Mouse (Mus musculus): ENCODE measurements around the gene Efhc2. TPM values are rescaled to one million over a fixed set of nuclear protein-coding genes. Genes with fewer than 3 reads are reported as not detected.

Gene Efhc2
- 1.5 and 1.8 TPM in 2 replicates for polyA plus RNA-seq (2014; fragmentation: Nextera tagmentation; extraction: Ambion mirVana)

GRCm38 (mm10) chrX:17319126-17319583, at the start of gene Efhc2:
Efhc2 (minus strand) TSS chrX:17319368.
- 0 out of 2 replicates have a peak within 1 kb of the TSS, but pooled peaks have one; percentile 21 for H3K9ac ChIP-seq (ENCODE audit: low read length)

GRCm38 (mm10) chrX:17365114-17365513, 45.9 kb upstream of the Efhc2 start:
- ATAC-seq, result no peak
- no peak overlapping the region for H3K4me2 ChIP-seq (ENCODE audit: low read length)
- 79% methylated on average over 2 of the region's 2 CpGs for WGBS
- no peaks in the 10 kb centered on the region for H3K27me3 ChIP-seq (replicated peaks; ENCODE audit: control insufficient read depth, insufficient read depth, low read length)
- no peak overlapping the region for H3K9ac ChIP-seq (ENCODE audit: low read length)
- H3K9me3 ChIP-seq (replicated peaks; ENCODE audit: control insufficient read depth, low read length), result no peaks in the 10 kb centered on the region
- no peak overlapping the region for H3K27ac ChIP-seq (ENCODE audit: low read depth, low read length)
- H3K4me1 ChIP-seq (ENCODE audit: control insufficient read depth, insufficient read depth, low read length), result no peaks in the 10 kb centered on the region
- DNase-seq (ENCODE audit: low spot score), result no peak
- no peaks in the 10 kb centered on the region for H3K36me3 ChIP-seq (ENCODE audit: control insufficient read depth, insufficient read depth, low read length)
- no peak overlapping the region for H3K4me3 ChIP-seq (ENCODE audit: low read depth, low read length)

More at GRCm38 (mm10) chrX:17319126-17319583, at the start of gene Efhc2:
- WGBS, result 25% methylated on average over 19 of the region's 19 CpGs
- Histone ChIP-seq H3K36me3 (ENCODE audit: control insufficient read depth, insufficient read depth, low read length) (no peaks in the 10 kb centered on the region), H3K9me3 (replicated peaks; ENCODE audit: control insufficient read depth, low read length) (no peaks in the 10 kb centered on the region), H3K4me2 (ENCODE audit: low read length) (peak within 1 kb of the TSS; percentile 50), H3K27me3 (replicated peaks; ENCODE audit: control insufficient read depth, insufficient read depth, low read length) (no peaks in the 10 kb centered on the region), H3K4me3 (ENCODE audit: low read depth, low read length) (peak within 1 kb of the TSS; percentile 32), H3K4me1 (ENCODE audit: control insufficient read depth, insufficient read depth, low read length) (no peaks in the 10 kb centered on the region), H3K27ac (ENCODE audit: low read depth, low read length) (no peak within 1 kb of the TSS)
- peak; percentile 67 for ATAC-seq
- peak; percentile 11 for DNase-seq (ENCODE audit: low spot score)

GRCm38 (mm10) chrX:17300349-17300880, 18.8 kb downstream of the Efhc2 start:
- Histone ChIP-seq H3K4me2 (ENCODE audit: low read length) (no peak overlapping the region), H3K27ac (ENCODE audit: low read depth, low read length) (no peak overlapping the region), H3K36me3 (ENCODE audit: control insufficient read depth, insufficient read depth, low read length) (no peaks in the 10 kb centered on the region), H3K4me3 (ENCODE audit: low read depth, low read length) (no peak overlapping the region), H3K9ac (ENCODE audit: low read length) (no peak overlapping the region), H3K4me1 (ENCODE audit: control insufficient read depth, insufficient read depth, low read length) (no peaks in the 10 kb centered on the region), H3K27me3 (replicated peaks; ENCODE audit: control insufficient read depth, insufficient read depth, low read length) (no peaks in the 10 kb centered on the region), H3K9me3 (replicated peaks; ENCODE audit: control insufficient read depth, low read length) (no peaks in the 10 kb centered on the region)
- ATAC-seq (no peak), DNase-seq (ENCODE audit: low spot score) (no peak)
- 81% methylated on average over 3 of the region's 3 CpGs for WGBS

GRCm38 (mm10) chrX:17283899-17284298, 35.3 kb downstream of the Efhc2 start:
- Histone ChIP-seq H3K9ac (ENCODE audit: low read length) (no peak overlapping the region), H3K27ac (ENCODE audit: low read depth, low read length) (no peak overlapping the region), H3K27me3 (replicated peaks; ENCODE audit: control insufficient read depth, insufficient read depth, low read length) (no peaks in the 10 kb centered on the region), H3K4me1 (ENCODE audit: control insufficient read depth, insufficient read depth, low read length) (no peaks in the 10 kb centered on the region), H3K9me3 (replicated peaks; ENCODE audit: control insufficient read depth, low read length) (no peaks in the 10 kb centered on the region), H3K4me2 (ENCODE audit: low read length) (no peak overlapping the region), H3K4me3 (ENCODE audit: low read depth, low read length) (no peak overlapping the region), H3K36me3 (ENCODE audit: control insufficient read depth, insufficient read depth, low read length) (no peaks in the 10 kb centered on the region)
- WGBS, result 70% methylated on average over 2 of the region's 2 CpGs
- ATAC-seq (no peak), DNase-seq (ENCODE audit: low spot score) (no peak)

- ATAC-seq (no peak), DNase-seq (ENCODE audit: low spot score) (no peak)
- Histone ChIP-seq H3K9ac (ENCODE audit: low read length) (no peak overlapping the region), H3K4me2 (ENCODE audit: low read length) (no peak overlapping the region), H3K9me3 (replicated peaks; ENCODE audit: control insufficient read depth, low read length) (no peaks in the 10 kb centered on the region), H3K27ac (ENCODE audit: low read depth, low read length) (no peak overlapping the region), H3K4me1 (ENCODE audit: control insufficient read depth, insufficient read depth, low read length) (no peaks in the 10 kb centered on the region), H3K27me3 (replicated peaks; ENCODE audit: control insufficient read depth, insufficient read depth, low read length) (no peaks in the 10 kb centered on the region), H3K36me3 (ENCODE audit: control insufficient read depth, insufficient read depth, low read length) (no peaks in the 10 kb centered on the region), H3K4me3 (ENCODE audit: low read depth, low read length) (no peak overlapping the region)
Observed at GRCm38 (mm10) chrX:17225141-17225540, 94.0 kb downstream of the Efhc2 start.

- Histone ChIP-seq H3K4me2 (ENCODE audit: low read length) (no peak overlapping the region), H3K27ac (ENCODE audit: low read depth, low read length) (no peak overlapping the region), H3K4me3 (ENCODE audit: low read depth, low read length) (no peak overlapping the region), H3K36me3 (ENCODE audit: control insufficient read depth, insufficient read depth, low read length) (no peaks in the 10 kb centered on the region), H3K27me3 (replicated peaks; ENCODE audit: control insufficient read depth, insufficient read depth, low read length) (no peaks in the 10 kb centered on the region), H3K9ac (ENCODE audit: low read length) (no peak overlapping the region), H3K9me3 (replicated peaks; ENCODE audit: control insufficient read depth, low read length) (no peaks in the 10 kb centered on the region), H3K4me1 (ENCODE audit: control insufficient read depth, insufficient read depth, low read length) (no peaks in the 10 kb centered on the region)
- DNase-seq (ENCODE audit: low spot score), result peak; percentile 11
- ATAC-seq, result no peak
Observed at GRCm38 (mm10) chrX:17217451-17217850, 101.7 kb downstream of the Efhc2 start.

- DNase-seq (ENCODE audit: low spot score) (no peak), ATAC-seq (no peak)
- no peak overlapping the region for H3K4me2 ChIP-seq (ENCODE audit: low read length)
Observed at GRCm38 (mm10) chrX:17213515-17213914, 105.7 kb downstream of the Efhc2 start.

GRCm38 (mm10) chrX:17175748-17176147, 143.4 kb downstream of the Efhc2 start:
- WGBS, result 76% methylated on average over 3 of the region's 3 CpGs
- H3K27ac ChIP-seq (ENCODE audit: low read depth, low read length), result no peak overlapping the region
- no peak overlapping the region for H3K9ac ChIP-seq (ENCODE audit: low read length)
- H3K9me3 ChIP-seq (replicated peaks; ENCODE audit: control insufficient read depth, low read length), result no peaks in the 10 kb centered on the region
- ATAC-seq (no peak), DNase-seq (ENCODE audit: low spot score) (no peak)
- H3K27me3 ChIP-seq (replicated peaks; ENCODE audit: control insufficient read depth, insufficient read depth, low read length), result no peaks in the 10 kb centered on the region
- H3K4me1 ChIP-seq (ENCODE audit: control insufficient read depth, insufficient read depth, low read length), result no peaks in the 10 kb centered on the region
- no peaks in the 10 kb centered on the region for H3K36me3 ChIP-seq (ENCODE audit: control insufficient read depth, insufficient read depth, low read length)
- no peak overlapping the region for H3K4me2 ChIP-seq (ENCODE audit: low read length)
- H3K4me3 ChIP-seq (ENCODE audit: low read depth, low read length), result no peak overlapping the region

More at GRCm38 (mm10) chrX:17213515-17213914, 105.7 kb downstream of the Efhc2 start:
- no peak overlapping the region for H3K27ac ChIP-seq (ENCODE audit: low read depth, low read length)
- no peaks in the 10 kb centered on the region for H3K36me3 ChIP-seq (ENCODE audit: control insufficient read depth, insufficient read depth, low read length)
- H3K9me3 ChIP-seq (replicated peaks; ENCODE audit: control insufficient read depth, low read length), result no peaks in the 10 kb centered on the region
- H3K4me3 ChIP-seq (ENCODE audit: low read depth, low read length), result no peak overlapping the region
- no peaks in the 10 kb centered on the region for H3K4me1 ChIP-seq (ENCODE audit: control insufficient read depth, insufficient read depth, low read length)
- no peak overlapping the region for H3K9ac ChIP-seq (ENCODE audit: low read length)
- no peaks in the 10 kb centered on the region for H3K27me3 ChIP-seq (replicated peaks; ENCODE audit: control insufficient read depth, insufficient read depth, low read length)
- 78% methylated on average over 2 of the region's 2 CpGs for WGBS

GRCm38 (mm10) chrX:17165638-17166037, 153.5 kb downstream of the Efhc2 start:
- H3K36me3 ChIP-seq (ENCODE audit: control insufficient read depth, insufficient read depth, low read length), result no peaks in the 10 kb centered on the region
- WGBS, result 67% methylated on average over 1 of the region's 1 CpGs
- no peak for ATAC-seq

More at GRCm38 (mm10) chrX:17165638-17166037, 153.5 kb downstream of the Efhc2 start:
- H3K9me3 ChIP-seq (replicated peaks; ENCODE audit: control insufficient read depth, low read length), result no peaks in the 10 kb centered on the region
- no peak overlapping the region for H3K9ac ChIP-seq (ENCODE audit: low read length)
- H3K4me3 ChIP-seq (ENCODE audit: low read depth, low read length), result no peak overlapping the region
- H3K27me3 ChIP-seq (replicated peaks; ENCODE audit: control insufficient read depth, insufficient read depth, low read length), result no peaks in the 10 kb centered on the region
- no peak for DNase-seq (ENCODE audit: low spot score)
- H3K27ac ChIP-seq (ENCODE audit: low read depth, low read length), result no peak overlapping the region
- H3K4me1 ChIP-seq (ENCODE audit: control insufficient read depth, insufficient read depth, low read length), result no peaks in the 10 kb centered on the region
- H3K4me2 ChIP-seq (ENCODE audit: low read length), result no peak overlapping the region
